Comparison of ENCODE assay signal across 9 mouse cellular contexts in genomic region chr16:44526689-44527088, GRCm38 (mm10). TPM values are rescaled to one million over a fixed set of nuclear protein-coding genes. Genes with fewer than 3 reads are reported as not detected.
DNase-seq lines count a peak whose midpoint lies in the region; ATAC-seq and TF ChIP-seq lines count a peak whose summit lies in the region.
"Had no signal": no experiment of that assay in that cellular context is flagged by ENCODE, and none has a peak within 500 bp of the region (broad histone marks: within the 10 kb centered on the region; RNA-seq: fewer than 3 reads in every experiment).

No protein-coding gene starts in this region.

- peak; percentile 68 for DNase-seq in lung, embryonic 14.5 days
- DNase-seq in lung, postnatal 14 days: no peak
- DNase-seq in embryo, embryonic 9.5 days (ENCODE audit: extremely low spot score): peak; percentile 57
- DNase-seq in layer of hippocampus, postnatal 14 days (ENCODE audit: low spot score in 2 of 2): no peak
- DNase-seq: spleen, adult 18-20 months had no signal

- no peaks in the 10 kb centered on the region for H3K27me3 ChIP-seq in lung, embryonic 14.5 days (ENCODE audit: insufficient read depth, low read length)
- H3K27me3 ChIP-seq in hindbrain, embryonic 12.5 days: no peaks in the 10 kb centered on the region
- H3K27me3 ChIP-seq in neural tube, embryonic 15.5 days (replicated peaks): no peaks in the 10 kb centered on the region
- H3K27me3 ChIP-seq in liver, embryonic 12.5 days (replicated peaks): peaks cover 12% of the 10 kb centered on the region

- peaks cover 23% of the 10 kb centered on the region; the same call in 1 of the 2 replicates for H3K4me1 ChIP-seq in lung, embryonic 14.5 days (ENCODE audit: insufficient read depth)
- H3K4me1 ChIP-seq in hindbrain, embryonic 12.5 days: peaks cover 51% of the 10 kb centered on the region
- peaks cover 45% of the 10 kb centered on the region for H3K4me1 ChIP-seq in neural tube, embryonic 15.5 days
- H3K4me1 ChIP-seq in liver, embryonic 12.5 days: 0 out of 2 replicates have a peak, but pooled peaks cover 3% of the 10 kb centered on the region
- H3K4me1 ChIP-seq: liver, embryonic 15.5 days had no signal

- peak overlapping the region; percentile 63; the same call in 1 of the 2 replicates for H3K27ac ChIP-seq in lung, embryonic 14.5 days (ENCODE audit: low read depth)
- peak overlapping the region; percentile 77 for H3K27ac ChIP-seq in hindbrain, embryonic 12.5 days
- peak overlapping the region; percentile 67 for H3K27ac ChIP-seq in neural tube, embryonic 15.5 days (replicated peaks)
- no peak overlapping the region for H3K27ac ChIP-seq in liver, embryonic 12.5 days
- H3K27ac ChIP-seq: liver, embryonic 15.5 days had no signal

- WGBS in lung, embryonic 14.5 days: 23% methylated on average over 12 of the region's 12 CpGs
- WGBS in hindbrain, embryonic 12.5 days: 6% methylated on average over 12 of the region's 12 CpGs
- WGBS in neural tube, embryonic 15.5 days: 8% methylated on average over 12 of the region's 12 CpGs
- 59% methylated on average over 12 of the region's 12 CpGs for WGBS in liver, embryonic 12.5 days (ENCODE audit: insufficient replicate concordance)

- TF ChIP-seq CTCF in lung, embryonic 14.5 days (IDR thresholded peaks at IDR 0.05; ENCODE audit: low read depth): no peak

- no peak overlapping the region for H3K4me3 ChIP-seq in lung, embryonic 14.5 days (ENCODE audit: low read depth, low read length)
- no peak overlapping the region for H3K4me3 ChIP-seq in hindbrain, embryonic 12.5 days
- no peak overlapping the region; the same call in 1 of the 2 replicates for H3K4me3 ChIP-seq in neural tube, embryonic 15.5 days (replicated peaks)
- H3K4me3 ChIP-seq in liver, embryonic 12.5 days: no peak overlapping the region
- H3K4me3 ChIP-seq: liver, embryonic 15.5 days had no signal

- 0 out of 2 replicates have a peak, but pooled peaks cover under 1% of the 10 kb centered on the region for H3K36me3 ChIP-seq in lung, embryonic 14.5 days (ENCODE audit: insufficient read depth)
- no peaks in the 10 kb centered on the region for H3K36me3 ChIP-seq in hindbrain, embryonic 12.5 days
- no peaks in the 10 kb centered on the region for H3K36me3 ChIP-seq in neural tube, embryonic 15.5 days
- no peaks in the 10 kb centered on the region for H3K36me3 ChIP-seq in liver, embryonic 12.5 days
- H3K36me3 ChIP-seq: liver, embryonic 15.5 days had no signal

- no peaks in the 10 kb centered on the region for H3K9me3 ChIP-seq in lung, embryonic 14.5 days (ENCODE audit: low read depth, low read length)
- H3K9me3 ChIP-seq in hindbrain, embryonic 12.5 days (replicated peaks): no peaks in the 10 kb centered on the region
- H3K9me3 ChIP-seq in neural tube, embryonic 15.5 days (replicated peaks): no peaks in the 10 kb centered on the region
- no peaks in the 10 kb centered on the region for H3K9me3 ChIP-seq in liver, embryonic 12.5 days (replicated peaks)
- H3K9me3 ChIP-seq: liver, embryonic 15.5 days had no signal

- no peak for ATAC-seq in lung, embryonic 14.5 days (ENCODE audit: insufficient read depth)
- ATAC-seq in hindbrain, embryonic 12.5 days (ENCODE audit: low FRiP score): no peak
- no peak for ATAC-seq in neural tube, embryonic 15.5 days (ENCODE audit: low FRiP score)
- ATAC-seq in liver, embryonic 12.5 days: no peak

- no peak overlapping the region for H3K4me2 ChIP-seq in lung, embryonic 14.5 days
- peak overlapping the region; percentile 26 for H3K4me2 ChIP-seq in hindbrain, embryonic 12.5 days (replicated peaks)
- H3K4me2 ChIP-seq in neural tube, embryonic 15.5 days: peak overlapping the region; percentile 49
- no peak overlapping the region for H3K4me2 ChIP-seq in liver, embryonic 12.5 days
- H3K4me2 ChIP-seq: liver, embryonic 15.5 days had no signal

- peak overlapping the region; percentile 16; the same call in 1 of the 2 replicates for H3K9ac ChIP-seq in lung, embryonic 14.5 days
- peak overlapping the region; percentile 20; the same call in 1 of the 2 replicates for H3K9ac ChIP-seq in hindbrain, embryonic 12.5 days
- H3K9ac ChIP-seq in neural tube, embryonic 15.5 days (replicated peaks): peak overlapping the region; percentile 17; the same call in 1 of the 2 replicates
- H3K9ac ChIP-seq in liver, embryonic 12.5 days: no peak overlapping the region
- H3K9ac ChIP-seq: liver, embryonic 15.5 days had no signal

RNA-seq across cellular contexts. Expression of gene Boc, which starts 32.0 kb away (rescaled TPM):
- 36.4 and 38.8 TPM in 2 replicates for polyA plus RNA-seq in lung, embryonic 14.5 days (2014; fragmentation: Nextera tagmentation; extraction: Ambion mirVana)
- polyA plus RNA-seq in hindbrain, embryonic 12.5 days (2016; fragmentation: Nextera tagmentation; extraction: Ambion mirVana): 35.5 and 37.5 TPM in 2 replicates
- polyA plus RNA-seq in neural tube, embryonic 15.5 days (2015; fragmentation: Nextera tagmentation; extraction: Ambion mirVana): 6.9 and 8.1 TPM in 2 replicates
- total RNA-seq in layer of hippocampus, postnatal 14 days (2021): 10 to 100 TPM in 1 of 2 experiments, 1 to 10 TPM in 1; 9.9 to 10.7 TPM
- polyA plus RNA-seq in liver, embryonic 12.5 days (2016; fragmentation: Nextera tagmentation; extraction: Ambion mirVana): 1.1 and 1.7 TPM in 2 replicates

Comparison
In these comparisons a context has a peak if more than half of its experiments do, and no peak if none do; other contexts are left out.
1. DNase-seq: peak in lung, embryonic 14.5 days (single experiment) and embryo, embryonic 9.5 days (single experiment); none in lung, postnatal 14 days (single experiment) and layer of hippocampus, postnatal 14 days (0 of 2).
2. H3K4me2 ChIP-seq: peak in hindbrain, embryonic 12.5 days (single experiment) and neural tube, embryonic 15.5 days (single experiment); none in lung, embryonic 14.5 days (single experiment) and liver, embryonic 12.5 days (single experiment).